7 mouse cellular contexts compared by ENCODE assay signal in genomic region chr17:48467395-48468231, GRCm38 (mm10). TPM values are rescaled to one million over a fixed set of nuclear protein-coding genes. Genes with fewer than 3 reads are reported as not detected.
A peak's percentile ranks its signal among the peaks of the same experiment; 100 is the strongest.
DNase-seq lines count a peak whose midpoint lies in the region; ATAC-seq lines count a peak whose summit lies in the region.

No protein-coding gene starts in this region.

- 0 out of 2 replicates have a peak overlapping the region, but pooled peaks have one; percentile 19 for H3K27ac ChIP-seq in intestine, embryonic 16.5 days (ENCODE audit: low read length)
- H3K27ac ChIP-seq in midbrain, embryonic 11.5 days (ENCODE audit: low read depth, low read length) = no peak overlapping the region

- H3K4me2 ChIP-seq in intestine, embryonic 16.5 days (ENCODE audit: low read depth, low read length) = peak overlapping the region; percentile 37
- H3K4me2 ChIP-seq in midbrain, embryonic 11.5 days = peak overlapping the region; percentile 22

- peaks cover 3% of the 10 kb centered on the region; the same call in 1 of the 2 replicates for H3K4me1 ChIP-seq in intestine, embryonic 16.5 days (ENCODE audit: control insufficient read depth, insufficient read depth, low read length)
- no peaks in the 10 kb centered on the region for H3K4me1 ChIP-seq in midbrain, embryonic 11.5 days (ENCODE audit: control insufficient read depth, insufficient read depth, low read length)

- peak; percentile 80 for ATAC-seq in intestine, embryonic 16.5 days
- ATAC-seq in midbrain, embryonic 11.5 days (ENCODE audit: low FRiP score) = peak; percentile 85

- DNase-seq in adrenal gland, adult 2 months = peak; percentile 78
- peak; percentile 72 for DNase-seq in embryo, embryonic 11.5 days (ENCODE audit: low read depth, low spot score)
- DNase-seq in gastrocnemius, postnatal 4 days (ENCODE audit: low spot score in 2 of 2) = peak; percentile 69 to 76
- peak; percentile 83 to 87 for DNase-seq in left cerebral cortex, postnatal 36 days (ENCODE audit: low spot score in 2 of 2)
- DNase-seq in midbrain, embryonic 11.5 days (ENCODE audit: low spot score, missing footprints) = peak; percentile 99
- DNase-seq in skeletal muscle tissue, adult 2 months (ENCODE audit: low read depth, low spot score) = peak; percentile 38

- H3K27me3 ChIP-seq in intestine, embryonic 16.5 days (replicated peaks; ENCODE audit: control insufficient read depth, insufficient read depth, low read length) = no peaks in the 10 kb centered on the region
- no peaks in the 10 kb centered on the region; the same call in 1 of the 2 replicates for H3K27me3 ChIP-seq in midbrain, embryonic 11.5 days (ENCODE audit: control insufficient read depth, insufficient read depth, low read length)

- intact Hi-C loops in left cerebral cortex, postnatal 36 days (cut with DNase I) = loop anchor here (2.0 to 10.0 kb wide), 3 partner anchors 135 to 717 kb away; partner anchors contain the start of gene Lrfn2

- no peak overlapping the region for H3K9ac ChIP-seq in intestine, embryonic 16.5 days (ENCODE audit: low read depth, low read length)
- no peak overlapping the region for H3K9ac ChIP-seq in midbrain, embryonic 11.5 days (ENCODE audit: low read length)

- 0 out of 2 replicates have a peak, but pooled peaks cover 4% of the 10 kb centered on the region for H3K36me3 ChIP-seq in intestine, embryonic 16.5 days (ENCODE audit: control insufficient read depth, insufficient read depth, low read length)
- H3K36me3 ChIP-seq in midbrain, embryonic 11.5 days (ENCODE audit: control insufficient read depth, insufficient read depth, low read length) = no peaks in the 10 kb centered on the region

- 11% methylated on average over 22 of the region's 22 CpGs for WGBS in intestine, embryonic 16.5 days
- 8% methylated on average over 22 of the region's 22 CpGs for WGBS in midbrain, embryonic 11.5 days

- peak overlapping the region; percentile 6; the same call in 1 of the 2 replicates for H3K4me3 ChIP-seq in intestine, embryonic 16.5 days (ENCODE audit: low read length)
- H3K4me3 ChIP-seq in midbrain, embryonic 11.5 days (ENCODE audit: low read depth, low read length) = no peak overlapping the region; the same call in 1 of the 2 replicates

- H3K9me3 ChIP-seq in intestine, embryonic 16.5 days (ENCODE audit: control insufficient read depth, low read length) = no peaks in the 10 kb centered on the region
- no peaks in the 10 kb centered on the region for H3K9me3 ChIP-seq in midbrain, embryonic 11.5 days (ENCODE audit: control insufficient read depth, low read length)

RNA-seq across cellular contexts. Expression of gene Unc5cl, which starts 12.9 kb away (rescaled TPM):
- not detected for total RNA-seq in adrenal gland, adult 2 months (2021)
- polyA plus RNA-seq in adrenal gland, adult 2 months (2012; rRNA removed) = not detected in 2 replicates
- not detected for total RNA-seq in gastrocnemius, postnatal 4 days (2021)
- 47.2 and 49.3 TPM in 2 replicates for polyA plus RNA-seq in intestine, embryonic 16.5 days (2015; fragmentation: Nextera tagmentation; extraction: Ambion mirVana)
- under 1 TPM; 0.34 to 0.59 TPM for total RNA-seq in left cerebral cortex, postnatal 36 days (2021)
- 0.22 TPM in 1 of 2 replicates, not detected in the other for polyA plus RNA-seq in midbrain, embryonic 11.5 days (2014; fragmentation: Nextera tagmentation; extraction: Ambion mirVana)

RNA-seq across cellular contexts. Expression of gene Tspo2, which starts 16.3 kb away (rescaled TPM):
- not detected for total RNA-seq in adrenal gland, adult 2 months (2021)
- not detected in 2 replicates for polyA plus RNA-seq in adrenal gland, adult 2 months (2012; rRNA removed)
- under 1 TPM in 1 of 2 experiments, not detected in 1; 0.20 TPM for total RNA-seq in gastrocnemius, postnatal 4 days (2021)
- polyA plus RNA-seq in intestine, embryonic 16.5 days (2015; fragmentation: Nextera tagmentation; extraction: Ambion mirVana) = 4.5 and 4.7 TPM in 2 replicates
- not detected for total RNA-seq in left cerebral cortex, postnatal 36 days (2021)
- polyA plus RNA-seq in midbrain, embryonic 11.5 days (2014; fragmentation: Nextera tagmentation; extraction: Ambion mirVana) = 0.36 and 0.61 TPM in 2 replicates

RNA-seq across cellular contexts. Expression of gene Apobec2, which starts 34.9 kb away (rescaled TPM):
- total RNA-seq in adrenal gland, adult 2 months (2021) = 1 to 10 TPM; 1.7 to 2.0 TPM
- 0.28 and 0.58 TPM in 2 replicates for polyA plus RNA-seq in adrenal gland, adult 2 months (2012; rRNA removed)
- 100 to 1,000 TPM; 585 to 600 TPM for total RNA-seq in gastrocnemius, postnatal 4 days (2021)
- polyA plus RNA-seq in intestine, embryonic 16.5 days (2015; fragmentation: Nextera tagmentation; extraction: Ambion mirVana) = 4.6 and 5.4 TPM in 2 replicates
- not detected for total RNA-seq in left cerebral cortex, postnatal 36 days (2021)
- polyA plus RNA-seq in midbrain, embryonic 11.5 days (2014; fragmentation: Nextera tagmentation; extraction: Ambion mirVana) = 1.0 and 1.3 TPM in 2 replicates

RNA-seq across cellular contexts. Expression of gene Oard1, which starts 57.8 kb away (rescaled TPM):
- 10 to 100 TPM; 14.6 to 19.6 TPM for total RNA-seq in adrenal gland, adult 2 months (2021)
- polyA plus RNA-seq in adrenal gland, adult 2 months (2012; rRNA removed) = 2.5 TPM in 2 replicates
- 10 to 100 TPM; 11.7 to 13.4 TPM for total RNA-seq in gastrocnemius, postnatal 4 days (2021)
- 62.7 and 70.6 TPM in 2 replicates for polyA plus RNA-seq in intestine, embryonic 16.5 days (2015; fragmentation: Nextera tagmentation; extraction: Ambion mirVana)
- total RNA-seq in left cerebral cortex, postnatal 36 days (2021) = 10 to 100 TPM; 10.9 to 13.0 TPM
- polyA plus RNA-seq in midbrain, embryonic 11.5 days (2014; fragmentation: Nextera tagmentation; extraction: Ambion mirVana) = 95.9 and 101 TPM in 2 replicates

RNA-seq across cellular contexts. Expression of gene Nfya, which starts 57.9 kb away (rescaled TPM):
- 10 to 100 TPM; 26.4 to 41.3 TPM for total RNA-seq in adrenal gland, adult 2 months (2021)
- polyA plus RNA-seq in adrenal gland, adult 2 months (2012; rRNA removed) = 45.1 and 55.8 TPM in 2 replicates
- 10 to 100 TPM; 26.9 to 29.3 TPM for total RNA-seq in gastrocnemius, postnatal 4 days (2021)
- 9.3 and 10.8 TPM in 2 replicates for polyA plus RNA-seq in intestine, embryonic 16.5 days (2015; fragmentation: Nextera tagmentation; extraction: Ambion mirVana)
- total RNA-seq in left cerebral cortex, postnatal 36 days (2021) = 10 to 100 TPM; 25.4 to 27.9 TPM
- polyA plus RNA-seq in midbrain, embryonic 11.5 days (2014; fragmentation: Nextera tagmentation; extraction: Ambion mirVana) = 18.4 and 19.4 TPM in 2 replicates

Comparison
In these comparisons a context has a peak if more than half of its experiments do, and no peak if none do; other contexts are left out.
1. DNase-seq: peak in every context shown above with its lines; median percentile 99 in midbrain, embryonic 11.5 days; 85 in left cerebral cortex, postnatal 36 days; 78 in adrenal gland, adult 2 months; 72 in gastrocnemius, postnatal 4 days; 72 in embryo, embryonic 11.5 days; 38 in skeletal muscle tissue, adult 2 months.
2. RNA of gene Apobec2, which starts 34.9 kb away (total RNA-seq): 585 to 600 TPM in gastrocnemius, postnatal 4 days; 1.7 to 2.0 TPM in adrenal gland, adult 2 months and not detected in left cerebral cortex, postnatal 36 days; every median in the first group is over 100 times any median in the second.